Mouse (Mus musculus): Measurements from ENCODE around the gene Il3ra.

GRCm38 (mm10) chr14:14348674-14349401 lies 2.8 kb downstream of the Il3ra start:
- no peak for TF ChIP-seq CTCF (IDR thresholded peaks at IDR 0.05; ENCODE audit: low read depth, low read length)
- TF ChIP-seq POLR2A (IDR thresholded peaks at IDR 0.05; ENCODE audit: borderline replicate concordance, low read depth, low read length): no peak

Data from bone marrow macrophage, adult 2 months (primary cell).